Mouse (Mus musculus) adrenal gland, postnatal 25 days (tissue): ENCODE measurements around the gene Myl6b. TPM values are rescaled to one million over a fixed set of nuclear protein-coding genes. Genes with fewer than 3 reads are reported as not detected.
"Not testable (repeated sequence)": the region's sequence is repeated elsewhere in the genome, so short reads cannot be mapped to it uniquely, and the experiment has no call there.

ENCODE experiments used
- DNase-seq: peaks from one replicate; pipeline ENCODE4 v3.0.0; 2021; ENCODE audit warnings: mixed read lengths
- total RNA-seq: library from RNA; stranded (reverse); gene quantifications from 2 replicates; pipeline ENCODE4 v1.2.3, GENCODE M21; 2021

The Myl6b gene
- total RNA-seq, 1 experiment from 2014 or later: 5.0 TPM

- peak; percentile 47 for DNase-seq
Measured at GRCm38 (mm10) chr10:128518833-128519232, 20.3 kb upstream of the Myl6b start.

GRCm38 (mm10) chr10:128516677-128517076, 18.2 kb upstream of the Myl6b start:
- DNase-seq: no peak

- no peak for DNase-seq
Measured at GRCm38 (mm10) chr10:128516029-128516428, 17.5 kb upstream of the Myl6b start.

- no peak for DNase-seq
Measured at GRCm38 (mm10) chr10:128515044-128515443, 16.6 kb upstream of the Myl6b start.

GRCm38 (mm10) chr10:128511761-128512160, 13.3 kb upstream of the Myl6b start:
- no peak for DNase-seq

- DNase-seq: no peak
Measured at GRCm38 (mm10) chr10:128511189-128511588, 12.7 kb upstream of the Myl6b start.

- DNase-seq: no peak
Measured at GRCm38 (mm10) chr10:128510301-128510700, 11.8 kb upstream of the Myl6b start.

GRCm38 (mm10) chr10:128509831-128510230, 11.3 kb upstream of the Myl6b start:
- DNase-seq: no peak

GRCm38 (mm10) chr10:128509203-128509602, 10.7 kb upstream of the Myl6b start:
- DNase-seq: no peak

- DNase-seq: no peak
Measured at GRCm38 (mm10) chr10:128508260-128508659, 9.8 kb upstream of the Myl6b start.

- no peak for DNase-seq
Measured at GRCm38 (mm10) chr10:128505974-128506373, 7.5 kb upstream of the Myl6b start.

- not testable (repeated sequence) for DNase-seq
Measured at GRCm38 (mm10) chr10:128505371-128505667, 6.8 kb upstream of the Myl6b start.

- no peak for DNase-seq
Measured at GRCm38 (mm10) chr10:128504641-128505370, 6.3 kb upstream of the Myl6b start.

GRCm38 (mm10) chr10:128504012-128504411, 5.5 kb upstream of the Myl6b start:
- no peak for DNase-seq

- no peak for DNase-seq
Measured at GRCm38 (mm10) chr10:128503532-128503931, 5.0 kb upstream of the Myl6b start.

- DNase-seq: peak; percentile 48
Measured at GRCm38 (mm10) chr10:128502341-128502740, 3.9 kb upstream of the Myl6b start.

GRCm38 (mm10) chr10:128499116-128499671, 709 bp upstream of the Myl6b start:
- DNase-seq: peak; percentile 56

- no peak for DNase-seq
Measured at GRCm38 (mm10) chr10:128497134-128497737, 1.2 kb downstream of the Myl6b start.

GRCm38 (mm10) chr10:128496509-128497077, 1.9 kb downstream of the Myl6b start:
- DNase-seq: no peak

- no peak for DNase-seq
Measured at GRCm38 (mm10) chr10:128495903-128496302, 2.6 kb downstream of the Myl6b start.

GRCm38 (mm10) chr10:128495270-128495669, 3.2 kb downstream of the Myl6b start:
- DNase-seq: no peak

- DNase-seq: no peak
Measured at GRCm38 (mm10) chr10:128494667-128495245, 3.7 kb downstream of the Myl6b start.
